Mouse (Mus musculus) forebrain, embryonic 15.5 days (tissue): ENCODE measurements at regions not wholly inside any gene's neighbourhood (a gene's known extent, or its start where the extent isn't known, plus 50 kb on each side); places are given as distances from the start of the nearest gene placed in this dataset.

Experiments
- ATAC-seq: fragments of 200-750 bp; cut with Nextera tagmentation; replicated peaks from 2 replicates; pipeline ENCODE4 v1.8.0; 2017; ENCODE audit warnings: mild to moderate bottlenecking, moderate TSS enrichment, moderate library complexity
- H3K27ac ChIP-seq: fragments of 300-500 bp; sonication (generic); replicated peaks from 2 replicates; pipeline ENCODE4 v1.5.1; 2015; ENCODE audit warnings: mild to moderate bottlenecking, inconsistent platforms
- H3K27me3 ChIP-seq: fragments of 300-500 bp; sonication (generic); 2 replicates; pipeline ENCODE4 v1.6.1; 2015; ENCODE audit warnings: inconsistent platforms
- H3K36me3 ChIP-seq: fragments of 300-500 bp; sonication (generic); 2 replicates; pipeline ENCODE4 v1.6.1; 2015; ENCODE audit warnings: mild to moderate bottlenecking, inconsistent platforms
- H3K4me1 ChIP-seq: fragments of 300-500 bp; sonication (generic); 2 replicates; pipeline ENCODE4 v1.6.1; 2015; ENCODE audit warnings: inconsistent platforms
- H3K4me2 ChIP-seq: fragments of 300-500 bp; sonication (generic); replicated peaks from 2 replicates; pipeline ENCODE4 v1.6.1; 2015; ENCODE audit warnings: mild to moderate bottlenecking, inconsistent platforms
- H3K4me3 ChIP-seq: fragments of 300-500 bp; sonication (generic); 2 replicates; pipeline ENCODE4 v1.5.1; 2015; ENCODE audit warnings: mild to moderate bottlenecking, inconsistent platforms
- H3K9ac ChIP-seq: fragments of 300-500 bp; sonication (generic); replicated peaks from 2 replicates; pipeline ENCODE4 v1.6.1; 2015; ENCODE audit warnings: mild to moderate bottlenecking, inconsistent platforms
- H3K9me3 ChIP-seq: fragments of 300-500 bp; sonication (generic); 2 replicates; pipeline ENCODE4 v1.6.1; 2016; ENCODE audit warnings: inconsistent platforms
- WGBS: fragments of 180-500 bp; shearing (Covaris S2); methylation state at CpG from one replicate; pipeline ENCODE4 v1.1.7; 2015; ENCODE audit warnings: mixed read lengths; 5-methylcytosine and 5-hydroxymethylcytosine counted together

GRCm38 (mm10) chr5:68572816-68573215 is 541.2 kb downstream of the Grxcr1 start:
- H3K4me3 ChIP-seq, result no peak overlapping the region
- no peak for ATAC-seq
- WGBS, result 96% methylated on average over 5 of the region's 5 CpGs
- H3K9ac ChIP-seq, result no peak overlapping the region
- no peak overlapping the region for H3K4me2 ChIP-seq
- H3K27me3 ChIP-seq, result no peaks in the 10 kb centered on the region
- no peaks in the 10 kb centered on the region for H3K36me3 ChIP-seq
- no peak overlapping the region for H3K27ac ChIP-seq
- H3K9me3 ChIP-seq, result no peaks in the 10 kb centered on the region
- H3K4me1 ChIP-seq, result no peaks in the 10 kb centered on the region

DNA sequence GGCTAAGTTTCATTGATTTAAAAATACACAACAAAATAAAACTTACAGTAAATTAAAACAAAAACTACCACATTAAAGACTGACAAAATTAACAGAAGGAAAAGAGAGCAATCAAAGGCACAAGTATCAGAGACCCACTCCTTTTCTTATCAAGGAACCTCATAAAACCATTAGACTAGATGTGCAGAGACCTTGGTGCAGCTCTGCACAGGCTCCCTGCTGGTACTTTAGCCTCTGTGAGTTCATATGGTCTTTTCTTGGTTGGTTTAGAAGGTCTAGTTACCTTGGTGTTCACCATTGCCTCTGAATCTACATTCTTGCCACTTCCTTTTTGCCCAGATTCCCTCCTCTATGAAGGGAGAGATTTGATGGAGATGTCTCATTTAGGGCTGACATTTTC is 544.2 kb downstream of the Grxcr1 start:
- H3K27me3 ChIP-seq, result no peaks in the 10 kb centered on the region
- H3K4me3 ChIP-seq, result no peak overlapping the region
- H3K9me3 ChIP-seq, result no peaks in the 10 kb centered on the region
- ATAC-seq, result no peak
- no peak overlapping the region for H3K4me2 ChIP-seq
- no peak overlapping the region for H3K9ac ChIP-seq
- H3K27ac ChIP-seq, result no peak overlapping the region
- H3K36me3 ChIP-seq, result no peaks in the 10 kb centered on the region
- no peaks in the 10 kb centered on the region for H3K4me1 ChIP-seq

GRCm38 (mm10) chr5:68578496-68578895 is 546.9 kb downstream of the Grxcr1 start:
- Histone ChIP-seq H3K27ac (no peak overlapping the region), H3K4me2 (no peak overlapping the region), H3K27me3 (no peaks in the 10 kb centered on the region), H3K4me1 (no peaks in the 10 kb centered on the region), H3K9ac (no peak overlapping the region), H3K9me3 (no peaks in the 10 kb centered on the region), H3K36me3 (no peaks in the 10 kb centered on the region), H3K4me3 (no peak overlapping the region)
- no peak for ATAC-seq
- WGBS, result 92% methylated on average over 1 of the region's 1 CpGs

DNA sequence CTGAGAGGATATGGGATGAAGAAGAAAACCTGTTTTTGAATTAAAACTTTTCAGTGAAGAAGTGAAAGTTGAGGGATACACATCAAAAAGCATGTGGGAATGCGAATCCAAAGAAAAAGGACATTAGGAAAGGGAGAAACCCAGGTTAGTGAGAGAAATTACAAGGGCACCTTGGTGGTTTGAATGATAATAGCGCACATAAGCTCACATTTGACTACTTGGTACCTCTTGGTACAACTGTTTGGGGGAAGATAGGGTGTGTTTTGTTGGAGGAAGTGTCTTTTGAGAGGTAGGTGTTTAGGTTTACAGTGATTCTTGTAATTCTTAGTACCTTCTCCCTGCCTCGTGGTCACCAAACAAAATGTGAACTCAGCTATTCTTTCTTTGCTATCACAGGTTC is 560.8 kb downstream of the Grxcr1 start:
- 76% methylated on average over 3 of the region's 3 CpGs for WGBS
- H3K27me3 ChIP-seq, result no peaks in the 10 kb centered on the region
- no peak for ATAC-seq

DNA sequence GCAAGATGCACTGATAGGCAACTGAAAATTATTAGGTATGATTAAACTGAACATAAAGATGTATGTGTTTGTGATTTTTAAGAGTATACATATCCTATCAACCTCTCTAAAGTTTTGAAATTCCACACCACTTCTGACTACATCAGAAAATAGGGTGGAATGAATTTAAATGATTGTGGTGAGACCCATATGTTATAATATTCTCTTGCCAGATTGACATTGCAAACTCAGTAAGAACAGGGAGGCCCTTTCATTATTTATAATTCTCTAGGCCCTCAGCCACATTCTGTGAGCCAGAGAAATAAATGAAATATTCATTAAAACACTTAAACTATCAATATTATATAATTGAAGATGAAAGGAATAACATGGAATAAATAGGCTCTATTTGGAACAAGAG is 586.8 kb downstream of the Grxcr1 start:
- Histone ChIP-seq H3K9ac (no peak overlapping the region), H3K4me2 (no peak overlapping the region), H3K36me3 (no peaks in the 10 kb centered on the region), H3K27me3 (no peaks in the 10 kb centered on the region), H3K27ac (no peak overlapping the region), H3K4me3 (no peak overlapping the region), H3K9me3 (no peaks in the 10 kb centered on the region), H3K4me1 (no peaks in the 10 kb centered on the region)
- ATAC-seq, result peak; percentile 67; the same call in 1 of the 2 replicates

More for the DNA sequence above, 560.8 kb downstream of the Grxcr1 start:
- H3K4me1 ChIP-seq, result no peaks in the 10 kb centered on the region
- H3K27ac ChIP-seq, result no peak overlapping the region
- H3K9ac ChIP-seq, result no peak overlapping the region
- H3K4me3 ChIP-seq, result no peak overlapping the region
- H3K9me3 ChIP-seq, result no peaks in the 10 kb centered on the region
- H3K4me2 ChIP-seq, result no peak overlapping the region
- no peaks in the 10 kb centered on the region for H3K36me3 ChIP-seq

DNA sequence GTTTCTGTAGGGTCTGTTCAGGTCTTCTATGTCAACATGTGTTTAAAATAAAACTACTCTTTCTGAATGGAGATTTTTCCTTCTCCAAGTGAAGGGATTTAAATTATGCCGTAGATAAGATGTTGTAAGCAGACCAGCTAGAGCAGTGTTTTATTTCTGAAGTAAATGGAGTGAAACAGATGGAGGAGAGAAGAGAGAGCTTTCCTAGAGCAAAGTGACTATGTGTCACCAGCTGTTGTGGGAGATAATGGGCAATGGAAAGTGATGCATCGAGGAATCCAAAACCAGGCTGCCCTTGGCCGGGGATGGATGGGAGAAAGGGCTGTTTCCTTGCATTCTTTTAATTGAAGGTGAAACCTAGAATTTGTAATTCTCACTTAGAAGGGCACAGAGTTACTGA is 603.8 kb downstream of the Grxcr1 start:
- Histone ChIP-seq H3K4me2 (no peak overlapping the region), H3K9me3 (no peaks in the 10 kb centered on the region), H3K27me3 (no peaks in the 10 kb centered on the region), H3K4me3 (no peak overlapping the region), H3K9ac (no peak overlapping the region), H3K27ac (no peak overlapping the region), H3K4me1 (no peaks in the 10 kb centered on the region), H3K36me3 (no peaks in the 10 kb centered on the region)
- WGBS, result 91% methylated on average over 3 of the region's 3 CpGs
- no peak for ATAC-seq

DNA sequence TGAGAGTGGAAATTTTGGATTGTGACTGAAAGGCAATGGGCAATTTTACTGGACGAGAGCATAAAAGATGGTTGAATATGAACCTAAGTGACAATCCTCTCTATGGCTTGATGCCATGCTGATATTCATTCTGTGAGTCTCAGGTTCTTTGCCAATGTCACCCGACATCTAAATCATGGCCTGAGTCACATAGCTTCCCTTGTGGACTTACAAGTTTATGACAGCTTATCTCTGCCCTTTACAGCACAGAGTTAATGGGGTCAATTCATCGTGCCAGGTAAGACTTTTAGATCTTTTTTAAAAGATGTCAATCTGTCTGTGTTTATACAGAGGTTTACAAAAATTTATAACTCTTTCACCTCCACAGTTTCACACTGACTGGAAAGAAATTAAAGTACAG is 641.2 kb downstream of the Grxcr1 start:
- no peak for ATAC-seq
- no peak overlapping the region for H3K27ac ChIP-seq
- no peaks in the 10 kb centered on the region for H3K4me1 ChIP-seq
- H3K4me3 ChIP-seq, result no peak overlapping the region
- H3K36me3 ChIP-seq, result no peaks in the 10 kb centered on the region
- no peaks in the 10 kb centered on the region for H3K9me3 ChIP-seq
- H3K9ac ChIP-seq, result no peak overlapping the region
- H3K4me2 ChIP-seq, result no peak overlapping the region
- H3K27me3 ChIP-seq, result no peaks in the 10 kb centered on the region
- WGBS, result 92% methylated on average over 3 of the region's 3 CpGs

- Histone ChIP-seq H3K9ac (no peak overlapping the region), H3K36me3 (no peaks in the 10 kb centered on the region), H3K27me3 (no peaks in the 10 kb centered on the region), H3K9me3 (no peaks in the 10 kb centered on the region), H3K4me2 (no peak overlapping the region), H3K27ac (no peak overlapping the region), H3K4me1 (peaks cover 8% of the 10 kb centered on the region), H3K4me3 (no peak overlapping the region)
- WGBS, result 18% methylated on average over 3 of the region's 3 CpGs
- ATAC-seq, result 0 out of 2 replicates have a peak, but pooled peaks have one; percentile 45
These were observed 640.1 kb downstream of the Kctd8 start for GRCm38 (mm10) chr5:68701342-68701741.

DNA sequence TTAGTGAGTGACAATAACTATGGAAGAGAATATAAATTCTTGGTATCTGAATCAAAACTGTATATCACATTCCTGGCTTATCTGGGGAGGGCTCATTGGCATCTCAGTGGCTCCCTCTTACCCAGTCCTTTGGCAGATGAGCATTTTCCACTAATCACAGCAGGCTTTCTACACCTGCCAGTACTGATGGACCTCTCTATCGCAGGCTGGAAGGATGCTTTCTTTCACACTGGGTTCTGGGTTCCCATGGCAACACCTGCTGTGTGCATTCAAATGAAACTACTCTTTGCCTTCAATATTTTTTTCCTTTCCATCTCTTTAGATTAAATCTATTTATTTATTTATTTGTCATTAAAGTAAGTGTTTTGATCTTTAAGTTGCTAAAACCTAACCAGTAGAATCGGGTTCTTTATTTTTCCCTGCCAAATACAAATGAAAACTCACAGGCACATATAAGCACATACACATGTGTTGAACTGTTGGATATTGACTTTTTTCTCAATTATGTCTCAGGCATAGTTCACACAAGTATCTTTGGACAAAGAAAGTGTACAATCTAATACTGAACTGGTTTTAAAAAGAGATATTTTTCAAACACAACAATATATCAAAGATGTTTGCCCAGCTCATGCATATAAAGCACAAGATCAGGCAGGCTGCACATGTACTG is 635.9 kb downstream of the Kctd8 start:
- 35% methylated on average over 2 of the region's 2 CpGs for WGBS
- H3K36me3 ChIP-seq, result no peaks in the 10 kb centered on the region
- H3K9ac ChIP-seq, result no peak overlapping the region
- peaks cover 8% of the 10 kb centered on the region for H3K4me1 ChIP-seq
- H3K27ac ChIP-seq, result no peak overlapping the region
- peak; percentile 84 for ATAC-seq
- H3K9me3 ChIP-seq, result no peaks in the 10 kb centered on the region
- no peak overlapping the region for H3K4me3 ChIP-seq
- H3K4me2 ChIP-seq, result no peak overlapping the region
- H3K27me3 ChIP-seq, result no peaks in the 10 kb centered on the region

- no peak for ATAC-seq
- WGBS, result 37% methylated on average over 4 of the region's 4 CpGs
These were observed 614.7 kb downstream of the Kctd8 start for GRCm38 (mm10) chr5:68726733-68727132.

DNA sequence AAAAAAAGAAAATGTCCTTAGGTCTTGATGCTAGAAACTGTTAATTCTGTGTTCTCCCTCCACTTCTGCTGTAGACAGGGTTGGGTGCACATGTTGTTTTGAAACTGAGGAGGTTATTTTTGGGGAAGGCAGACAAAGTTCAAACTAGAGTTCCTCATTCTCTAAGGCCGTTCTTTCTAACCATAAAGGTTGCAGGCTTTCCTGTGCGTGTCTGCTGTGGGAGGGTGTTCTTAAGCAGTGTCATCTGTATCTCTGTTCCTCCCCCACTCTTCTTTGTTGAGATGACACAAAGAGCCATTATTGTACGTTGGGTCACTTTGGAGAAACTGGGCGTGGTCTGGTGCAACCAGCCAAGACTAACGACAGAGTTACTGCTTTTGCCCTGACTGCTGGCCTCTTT is 606.3 kb downstream of the Kctd8 start:
- H3K27ac ChIP-seq, result no peak overlapping the region
- ATAC-seq, result no peak
- H3K9me3 ChIP-seq, result no peaks in the 10 kb centered on the region
- H3K27me3 ChIP-seq, result no peaks in the 10 kb centered on the region
- H3K4me2 ChIP-seq, result no peak overlapping the region
- 24% methylated on average over 5 of the region's 5 CpGs for WGBS
- H3K36me3 ChIP-seq, result no peaks in the 10 kb centered on the region
- no peak overlapping the region for H3K4me3 ChIP-seq
- no peak overlapping the region for H3K9ac ChIP-seq
- H3K4me1 ChIP-seq, result no peaks in the 10 kb centered on the region

More at GRCm38 (mm10) chr5:68726733-68727132, 614.7 kb downstream of the Kctd8 start:
- Histone ChIP-seq H3K4me2 (no peak overlapping the region), H3K9me3 (no peaks in the 10 kb centered on the region), H3K4me3 (no peak overlapping the region), H3K36me3 (no peaks in the 10 kb centered on the region), H3K4me1 (no peaks in the 10 kb centered on the region), H3K27ac (no peak overlapping the region), H3K9ac (no peak overlapping the region), H3K27me3 (no peaks in the 10 kb centered on the region)

DNA sequence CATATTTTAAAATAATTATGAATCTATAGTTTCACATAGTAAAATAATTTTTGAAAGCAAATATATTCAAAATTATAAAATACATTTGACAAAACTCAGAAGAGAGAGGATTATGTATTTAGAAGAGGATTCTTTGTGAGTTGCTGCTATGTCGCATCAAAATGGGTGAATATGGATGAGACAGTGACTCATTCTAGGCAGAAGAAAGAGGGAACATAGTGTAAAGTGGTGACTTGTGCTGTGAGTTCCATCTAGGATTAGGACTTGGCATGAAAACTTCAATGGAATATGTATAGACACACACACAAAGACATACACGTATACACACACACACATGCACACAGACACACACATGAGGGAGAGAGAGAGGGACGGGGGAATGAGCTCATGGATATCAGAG is 591.0 kb downstream of the Kctd8 start:
- Histone ChIP-seq H3K27ac (no peak overlapping the region), H3K4me2 (no peak overlapping the region), H3K9me3 (no peaks in the 10 kb centered on the region), H3K9ac (no peak overlapping the region), H3K4me1 (no peaks in the 10 kb centered on the region), H3K27me3 (no peaks in the 10 kb centered on the region), H3K4me3 (no peak overlapping the region), H3K36me3 (no peaks in the 10 kb centered on the region)
- ATAC-seq, result no peak
- 82% methylated on average over 3 of the region's 3 CpGs for WGBS

- Histone ChIP-seq H3K4me2 (no peak overlapping the region), H3K9me3 (no peaks in the 10 kb centered on the region), H3K4me1 (no peaks in the 10 kb centered on the region), H3K27ac (no peak overlapping the region), H3K27me3 (no peaks in the 10 kb centered on the region), H3K4me3 (no peak overlapping the region), H3K36me3 (no peaks in the 10 kb centered on the region), H3K9ac (no peak overlapping the region)
- no peak for ATAC-seq
These were observed 588.5 kb downstream of the Kctd8 start for GRCm38 (mm10) chr5:68753025-68753424.
